Mouse (Mus musculus) lung, postnatal 0 days (tissue): ENCODE data around the gene Gm10203. TPM values are rescaled to one million over a fixed set of nuclear protein-coding genes. Genes with fewer than 3 reads are reported as not detected.

Experiments
- ATAC-seq: fragments of 200-750 bp; cut with Nextera tagmentation; 2 replicates; pipeline ENCODE4 v1.8.0; 2017; ENCODE audit warnings: moderate library complexity
- DNase-seq: peaks from one replicate; pipeline ENCODE4 v3.0.0-alpha.2; 2016; ENCODE audit warnings: low spot score
- H3K27ac ChIP-seq: fragments of 300-500 bp; sonication (generic); 2 replicates; pipeline ENCODE4 v1.5.1; 2014; ENCODE audit warnings: antibody characterized with exemption, mild to moderate bottlenecking, low read length, mixed read lengths
- H3K27me3 ChIP-seq: fragments of 300-500 bp; sonication (generic); replicated peaks from 2 replicates; pipeline ENCODE4 v1.6.1; 2014; ENCODE audit warnings: low read length, mixed read lengths; ENCODE audit not compliant: insufficient read depth
- H3K36me3 ChIP-seq: fragments of 300-500 bp; sonication (generic); 2 replicates; pipeline ENCODE4 v1.6.1; 2014; ENCODE audit warnings: low read length, mixed read lengths; ENCODE audit not compliant: insufficient read depth
- H3K4me1 ChIP-seq: fragments of 300-500 bp; sonication (generic); 2 replicates; pipeline ENCODE4 v1.6.1; 2014; ENCODE audit warnings: antibody characterized with exemption, low read depth, low read length, mixed read lengths; ENCODE audit not compliant: insufficient read depth
- H3K4me2 ChIP-seq: fragments of 300-500 bp; sonication (generic); replicated peaks from 2 replicates; pipeline ENCODE4 v1.6.1; 2014; ENCODE audit warnings: low read depth, mild to moderate bottlenecking, low read length, moderate library complexity, mixed read lengths
- H3K4me3 ChIP-seq: fragments of 300-500 bp; sonication (generic); 2 replicates; pipeline ENCODE4 v1.5.1; 2014; ENCODE audit warnings: low read depth, low read length
- H3K9ac ChIP-seq: fragments of 300-500 bp; sonication (generic); replicated peaks from 2 replicates; pipeline ENCODE4 v1.6.1; 2014; ENCODE audit warnings: low read depth, mild to moderate bottlenecking
- H3K9me3 ChIP-seq: fragments of 300-500 bp; sonication (generic); 2 replicates; pipeline ENCODE4 v1.6.1; 2016; ENCODE audit warnings: low read length, mixed read lengths
- CTCF ChIP-seq: IDR thresholded peaks from 2 replicates; pipeline ENCODE4 v1.5.1; 2016; ENCODE audit warnings: antibody characterized with exemption, mild to moderate bottlenecking
- EP300 ChIP-seq: IDR thresholded peaks from 2 replicates; pipeline ENCODE4 v1.6.1; 2016; ENCODE audit warnings: antibody characterized with exemption, mild to moderate bottlenecking, control low read depth
- WGBS: fragments of 180-500 bp; shearing (Covaris S2); extraction: QIAGEN DNeasy Blood & Tissue Kit; methylation state at CpG from one replicate; pipeline ENCODE4 v1.1.7; 2014; 5-methylcytosine and 5-hydroxymethylcytosine counted together
- polyA plus RNA-seq: library from polyadenylated mRNA; unstranded; fragments of >200 nt; fragmentation: Nextera tagmentation; extraction: Ambion mirVana; gene quantifications from 2 replicates; pipeline ENCODE4 v1.2.1, GENCODE M21; 2015

The Gm10203 gene
- polyA plus RNA-seq, 1 experiment from 2014 or later, result not detected

DNA sequence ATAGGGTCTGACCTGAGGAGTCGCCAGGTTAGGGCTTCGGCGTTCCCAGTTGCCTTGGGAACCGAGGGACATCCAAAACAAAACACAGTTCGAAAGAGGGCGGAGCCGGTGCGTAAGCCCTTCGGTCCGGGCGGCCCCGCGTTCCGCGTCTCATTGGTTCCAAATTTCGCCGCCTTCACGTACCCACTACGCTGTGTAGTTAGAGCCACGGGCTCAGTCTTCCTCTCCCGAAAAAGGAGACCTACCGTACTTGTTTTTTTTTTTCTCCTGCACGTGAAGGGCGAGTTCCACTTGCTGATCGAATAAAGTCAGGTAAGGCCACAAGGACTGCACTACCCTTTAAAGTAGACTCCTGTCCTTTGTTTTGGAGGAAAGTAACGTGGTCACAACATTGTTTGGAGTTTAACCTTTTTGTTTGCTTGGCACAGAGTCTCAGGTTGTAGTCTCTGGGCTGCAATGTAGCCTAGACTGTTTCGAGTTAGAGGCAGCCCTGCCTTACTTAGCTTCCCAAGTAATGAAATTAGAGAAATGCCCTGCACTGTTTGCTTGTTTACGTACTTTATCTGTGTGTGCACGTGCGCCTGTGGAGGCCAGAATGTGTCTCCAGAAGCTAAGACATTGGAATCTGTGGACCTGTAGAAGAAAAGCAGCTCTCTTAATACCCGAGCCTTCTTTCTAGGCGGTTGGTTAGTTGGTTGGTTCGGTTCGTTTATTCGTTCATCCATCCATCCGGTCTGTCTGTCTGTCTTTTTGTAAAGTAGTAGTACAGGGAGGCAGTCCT is 11.6 kb downstream of the Gm10203 start:
- 3% methylated on average over 36 of the region's 36 CpGs for WGBS
- no peaks in the 10 kb centered on the region; the same call in 1 of the 2 replicates for H3K4me1 ChIP-seq
- ATAC-seq (peak; percentile 98), DNase-seq (peak; percentile 93)
- no peaks in the 10 kb centered on the region for H3K9me3 ChIP-seq
- no peak; the same call in 1 of the 2 replicates for TF ChIP-seq EP300
- TF ChIP-seq CTCF, result no peak
- H3K27me3 ChIP-seq, result no peaks in the 10 kb centered on the region
- H3K9ac ChIP-seq, result peak overlapping the region; percentile 64
- H3K36me3 ChIP-seq, result no peaks in the 10 kb centered on the region; the same call in 1 of the 2 replicates
- peak overlapping the region; percentile 77 for H3K27ac ChIP-seq
- H3K4me2 ChIP-seq, result peak overlapping the region; percentile 75
- H3K4me3 ChIP-seq, result peak overlapping the region; percentile 55

DNA sequence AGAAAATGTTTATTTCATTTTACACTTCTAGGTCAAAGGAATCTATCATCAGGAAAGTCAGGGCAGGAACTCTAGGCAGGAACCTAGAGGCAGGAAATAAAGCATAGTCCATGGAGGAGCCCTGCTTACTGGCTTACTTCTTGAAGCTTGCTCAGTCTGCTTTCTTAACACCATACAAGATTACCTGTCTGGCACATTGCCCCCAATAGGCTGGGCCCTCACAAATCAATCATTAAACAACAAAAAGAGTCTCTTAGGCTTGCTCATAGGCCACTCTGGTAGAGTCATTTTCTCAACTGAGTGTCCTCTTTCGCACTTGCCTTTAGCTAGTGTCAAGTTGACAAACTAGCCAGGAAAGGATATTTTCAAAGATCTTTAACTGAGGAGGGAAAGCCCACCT is 15.2 kb downstream of the Gm10203 start:
- Histone ChIP-seq H3K4me2 (no peak overlapping the region), H3K4me3 (no peak overlapping the region), H3K9me3 (no peaks in the 10 kb centered on the region), H3K27ac (no peak overlapping the region), H3K27me3 (no peaks in the 10 kb centered on the region), H3K36me3 (no peaks in the 10 kb centered on the region; the same call in 1 of the 2 replicates), H3K4me1 (no peaks in the 10 kb centered on the region; the same call in 1 of the 2 replicates), H3K9ac (no peak overlapping the region)
- ATAC-seq, result no peak
- no peak for TF ChIP-seq CTCF
- TF ChIP-seq EP300, result no peak
- no peak for DNase-seq
- WGBS, result 97% methylated on average over 1 of the region's 1 CpGs

DNA sequence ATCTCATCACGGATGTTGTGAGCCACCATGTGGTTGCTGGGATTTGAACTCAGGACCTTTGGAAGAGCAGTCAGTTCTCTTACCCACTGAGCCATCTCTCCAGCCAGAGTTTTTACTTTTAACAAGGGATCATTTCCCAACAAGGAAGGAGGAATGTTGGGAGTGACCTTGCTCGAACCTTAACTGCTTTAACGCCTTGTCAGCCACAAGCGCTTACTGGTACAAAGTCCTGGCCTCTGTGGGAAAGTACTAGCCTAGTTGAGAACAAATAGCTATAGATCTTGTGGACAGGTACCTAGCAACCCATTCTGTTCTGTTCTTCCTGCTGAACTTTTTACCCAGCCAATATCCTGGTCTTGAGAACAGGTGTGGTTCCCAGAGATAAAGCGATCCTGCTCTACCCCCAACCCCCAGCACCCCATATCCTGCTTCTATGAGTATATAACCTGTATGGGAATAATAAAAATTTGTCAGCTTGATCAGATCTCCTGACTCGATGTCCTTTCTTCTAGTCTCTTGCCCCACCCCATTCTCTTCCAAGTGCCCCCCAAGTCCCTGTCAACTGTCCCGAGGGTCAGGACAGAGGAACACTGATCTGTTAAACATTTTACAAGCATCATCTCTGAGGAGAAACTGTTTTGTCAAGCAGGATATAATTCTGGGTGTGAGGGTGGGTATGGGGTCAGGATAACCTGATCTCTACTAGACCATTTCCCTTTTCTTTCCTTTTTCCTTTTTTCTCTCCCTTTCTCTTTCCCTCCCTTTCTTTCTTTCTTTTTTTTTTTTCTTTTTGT is 18.7 kb downstream of the Gm10203 start:
- H3K36me3 ChIP-seq, result peaks cover 4% of the 10 kb centered on the region; the same call in 1 of the 2 replicates
- H3K27me3 ChIP-seq, result no peaks in the 10 kb centered on the region
- no peak overlapping the region for H3K9ac ChIP-seq
- no peak overlapping the region for H3K4me3 ChIP-seq
- no peaks in the 10 kb centered on the region for H3K9me3 ChIP-seq
- no peak overlapping the region for H3K4me2 ChIP-seq
- H3K27ac ChIP-seq, result no peak overlapping the region
- no peaks in the 10 kb centered on the region for H3K4me1 ChIP-seq
- TF ChIP-seq EP300 (0 out of 2 replicates have a peak, but pooled peaks have one; percentile 15), CTCF (no peak)
- DNase-seq (no peak), ATAC-seq (no peak)
- 57% methylated on average over 7 of the region's 7 CpGs for WGBS

DNA sequence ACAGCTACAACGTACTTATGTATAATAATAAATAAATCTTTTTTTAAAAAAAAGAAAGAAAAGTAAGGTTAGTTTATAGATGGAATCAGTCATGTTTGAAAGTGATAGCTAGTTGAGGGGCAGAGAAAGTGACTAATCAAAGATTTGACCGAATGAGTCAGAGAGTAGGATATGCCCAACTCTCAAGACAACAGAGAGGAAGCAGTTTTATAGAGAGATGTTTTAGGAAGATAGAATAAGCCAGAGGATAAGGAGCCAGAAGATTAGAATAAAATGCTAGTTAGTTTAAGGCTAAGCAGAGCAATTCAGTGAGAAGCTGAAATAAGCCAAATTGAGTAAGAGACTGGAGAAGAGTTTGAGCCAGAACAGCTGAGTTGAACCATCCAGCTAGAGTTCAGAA is 22.1 kb downstream of the Gm10203 start:
- H3K4me3 ChIP-seq, result no peak overlapping the region
- DNase-seq (no peak), ATAC-seq (no peak)
- H3K9ac ChIP-seq, result no peak overlapping the region
- 0 out of 2 replicates have a peak, but pooled peaks cover 4% of the 10 kb centered on the region for H3K36me3 ChIP-seq
- no peaks in the 10 kb centered on the region for H3K27me3 ChIP-seq
- no peaks in the 10 kb centered on the region for H3K9me3 ChIP-seq
- H3K4me2 ChIP-seq, result no peak overlapping the region
- 85% methylated on average over 2 of the region's 2 CpGs for WGBS
- TF ChIP-seq EP300, result no peak
- TF ChIP-seq CTCF, result no peak
- H3K4me1 ChIP-seq, result no peaks in the 10 kb centered on the region
- H3K27ac ChIP-seq, result no peak overlapping the region

DNA sequence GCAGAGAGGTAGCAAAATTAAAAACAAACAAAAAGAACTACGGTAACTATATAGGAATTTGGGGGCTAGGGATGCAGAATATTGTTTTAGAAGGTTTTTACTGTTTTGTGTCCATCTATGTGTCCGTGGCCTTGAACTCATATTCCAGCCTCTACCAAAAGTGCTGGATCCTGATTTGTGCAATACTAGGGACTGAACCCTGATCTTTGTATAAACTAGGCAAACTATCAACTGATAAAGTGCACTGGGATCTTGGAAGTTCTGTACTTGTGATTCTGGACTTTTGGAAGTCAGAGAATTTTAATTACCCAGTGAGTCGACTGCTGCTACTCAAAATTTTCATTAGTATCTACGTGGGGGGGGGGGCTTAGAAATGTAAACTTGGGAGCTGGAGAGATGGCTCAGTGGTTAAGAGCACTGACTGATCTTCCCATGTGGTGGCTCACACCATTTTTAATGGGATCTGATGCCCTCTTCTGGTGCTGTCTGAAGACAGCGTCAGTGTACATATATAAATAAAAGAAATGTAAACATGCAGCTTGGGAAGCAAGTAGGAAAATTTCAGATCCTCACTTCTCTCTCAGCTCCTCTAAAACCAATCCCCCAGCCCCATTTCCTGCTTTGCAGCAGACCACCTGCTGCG is 23.6 kb downstream of the Gm10203 start:
- H3K9ac ChIP-seq, result no peak overlapping the region
- ATAC-seq (peak; percentile 56; the same call in 1 of the 2 replicates), DNase-seq (peak; percentile 18)
- H3K4me3 ChIP-seq, result no peak overlapping the region
- 0 out of 2 replicates have a peak overlapping the region, but pooled peaks have one; percentile 32 for H3K27ac ChIP-seq
- no peaks in the 10 kb centered on the region for H3K9me3 ChIP-seq
- H3K4me1 ChIP-seq, result no peaks in the 10 kb centered on the region
- WGBS, result 32% methylated on average over 6 of the region's 6 CpGs
- H3K36me3 ChIP-seq, result 0 out of 2 replicates have a peak, but pooled peaks cover 9% of the 10 kb centered on the region
- no peak overlapping the region for H3K4me2 ChIP-seq
- TF ChIP-seq CTCF, result peak; percentile 39
- TF ChIP-seq EP300, result no peak
- no peaks in the 10 kb centered on the region for H3K27me3 ChIP-seq
